Mouse (Mus musculus) limb, embryonic 12.5 days (tissue): ENCODE measurements around the gene Foxn3. TPM values are rescaled to one million over a fixed set of nuclear protein-coding genes. Genes with fewer than 3 reads are reported as not detected.
A peak's percentile ranks its signal among the peaks of the same experiment; 100 is the strongest.

Experiments used
- ATAC-seq: fragments of 200-750 bp; cut with Nextera tagmentation; 2 replicates; pipeline ENCODE4 v1.8.0; 2017; ENCODE audit warnings: low read depth, moderate TSS enrichment; ENCODE audit not compliant: insufficient number of reproducible peaks, insufficient read depth, low FRiP score, low TSS enrichment
- H3K27ac ChIP-seq: fragments of 300-500 bp; sonication (generic); 2 replicates; pipeline ENCODE4 v1.5.1; 2016; ENCODE audit warnings: mild to moderate bottlenecking, moderate library complexity
- H3K27me3 ChIP-seq: fragments of 300-500 bp; sonication (generic); 2 replicates; pipeline ENCODE4 v1.6.1; 2016; ENCODE audit warnings: mild to moderate bottlenecking, moderate library complexity
- H3K36me3 ChIP-seq: fragments of 300-500 bp; sonication (generic); 2 replicates; pipeline ENCODE4 v1.6.1; 2016; ENCODE audit warnings: mild to moderate bottlenecking, moderate library complexity
- H3K4me1 ChIP-seq: fragments of 300-500 bp; sonication (generic); replicated peaks from 2 replicates; pipeline ENCODE4 v1.6.1; 2016
- H3K4me2 ChIP-seq: fragments of 300-500 bp; sonication (generic); 2 replicates; pipeline ENCODE4 v1.6.1; 2016; ENCODE audit warnings: mild to moderate bottlenecking, moderate library complexity
- H3K4me3 ChIP-seq: fragments of 300-500 bp; sonication (generic); replicated peaks from 2 replicates; pipeline ENCODE4 v1.5.1; 2016; ENCODE audit warnings: mild to moderate bottlenecking
- H3K9ac ChIP-seq: fragments of 300-500 bp; sonication (generic); replicated peaks from 2 replicates; pipeline ENCODE4 v1.6.1; 2016; ENCODE audit warnings: mild to moderate bottlenecking, moderate library complexity
- H3K9me3 ChIP-seq: fragments of 300-500 bp; sonication (generic); 2 replicates; pipeline ENCODE4 v1.6.1; 2016; ENCODE audit warnings: mild to moderate bottlenecking, moderate library complexity
- WGBS: fragments of 180-500 bp; shearing (Covaris S2); methylation state at CpG from one replicate; pipeline ENCODE4 v1.1.7; 2016; 5-methylcytosine and 5-hydroxymethylcytosine counted together
- polyA plus RNA-seq: library from polyadenylated mRNA; unstranded; fragments of >200 nt; fragmentation: Nextera tagmentation; extraction: Ambion mirVana; gene quantifications from 2 replicates; pipeline ENCODE4 v1.2.1, GENCODE M21; 2016

Gene Foxn3
- polyA plus RNA-seq, 1 experiment from 2014 or later, result 115 TPM

DNA sequence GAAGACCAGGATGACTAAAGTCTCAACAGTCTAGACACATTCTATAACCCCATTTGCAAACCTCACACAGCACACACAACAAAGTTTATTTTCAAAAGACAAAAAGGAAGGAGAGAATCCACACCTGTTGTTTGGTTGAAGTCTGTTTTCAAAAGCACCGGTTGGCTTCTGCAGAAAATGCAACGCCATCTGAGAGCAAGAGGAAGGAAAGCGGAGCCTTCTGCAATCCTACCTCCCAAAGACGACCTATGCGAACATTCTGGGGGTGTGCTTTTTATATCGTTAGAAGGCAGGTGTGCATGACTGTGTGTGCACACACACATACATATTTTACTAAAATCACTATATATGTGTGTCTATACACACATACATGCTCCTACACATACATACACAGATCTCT is 397.3 kb downstream of the Foxn3 start:
- Histone ChIP-seq H3K9me3 (no peaks in the 10 kb centered on the region), H3K4me3 (no peak overlapping the region), H3K27ac (no peak overlapping the region), H3K27me3 (no peaks in the 10 kb centered on the region), H3K9ac (no peak overlapping the region), H3K4me1 (0 out of 2 replicates have a peak, but pooled peaks cover 4% of the 10 kb centered on the region), H3K4me2 (no peak overlapping the region), H3K36me3 (no peaks in the 10 kb centered on the region)
- 89% methylated on average over 6 of the region's 6 CpGs for WGBS
- no peak for ATAC-seq

- WGBS, result 74% methylated on average over 9 of the region's 9 CpGs
- Histone ChIP-seq H3K36me3 (no peaks in the 10 kb centered on the region), H3K4me3 (no peak overlapping the region), H3K27ac (no peak overlapping the region), H3K9me3 (peaks cover 1% of the 10 kb centered on the region; the same call in 1 of the 2 replicates), H3K9ac (no peak overlapping the region), H3K4me1 (no peaks in the 10 kb centered on the region), H3K4me2 (no peak overlapping the region), H3K27me3 (no peaks in the 10 kb centered on the region)
- no peak for ATAC-seq
Measured at GRCm38 (mm10) chr12:99163342-99163682, 400.1 kb downstream of the Foxn3 start.

DNA sequence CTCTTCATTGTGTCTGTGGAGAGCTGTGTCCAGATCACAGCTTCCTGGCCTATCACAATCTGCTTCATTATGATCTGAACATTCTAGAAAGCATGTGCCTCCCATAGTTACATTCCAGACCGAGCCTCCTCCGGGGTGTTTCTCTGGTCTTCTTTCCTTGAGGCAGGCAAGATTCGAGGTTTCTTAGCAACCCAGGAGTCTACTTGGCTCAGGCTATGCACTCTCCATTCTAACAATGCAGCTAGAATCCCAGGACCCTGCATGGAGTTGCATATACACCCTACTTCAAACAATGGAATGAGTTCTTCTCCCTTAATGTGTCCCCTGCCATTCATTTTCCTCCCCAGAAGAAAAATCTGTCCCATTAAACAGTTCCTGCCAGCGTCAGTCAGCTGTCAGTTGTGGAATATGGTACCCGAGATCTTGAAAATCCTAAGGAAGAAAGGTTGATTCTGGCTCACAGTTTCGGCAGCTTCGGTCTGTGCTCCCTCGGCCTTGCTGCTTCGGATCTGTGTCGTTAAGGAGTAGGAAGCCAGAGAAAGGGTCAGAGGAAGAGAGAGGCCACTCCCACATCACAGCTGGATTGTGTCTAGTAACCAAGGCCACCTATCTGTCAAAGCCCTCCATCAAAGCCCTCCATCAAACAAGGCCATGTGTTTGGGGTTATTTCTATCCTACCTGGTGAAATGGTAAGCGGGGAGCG is 400.6 kb downstream of the Foxn3 start:
- H3K27ac ChIP-seq, result no peak overlapping the region
- H3K9me3 ChIP-seq, result peaks cover 5% of the 10 kb centered on the region; the same call in 1 of the 2 replicates
- H3K36me3 ChIP-seq, result no peaks in the 10 kb centered on the region
- H3K27me3 ChIP-seq, result no peaks in the 10 kb centered on the region
- no peak overlapping the region for H3K9ac ChIP-seq
- 77% methylated on average over 12 of the region's 12 CpGs for WGBS
- no peaks in the 10 kb centered on the region for H3K4me1 ChIP-seq
- H3K4me3 ChIP-seq, result no peak overlapping the region
- no peak overlapping the region for H3K4me2 ChIP-seq
- no peak for ATAC-seq

GRCm38 (mm10) chr12:99162188-99162587 is 401.2 kb downstream of the Foxn3 start:
- Histone ChIP-seq H3K4me2 (no peak overlapping the region), H3K27ac (no peak overlapping the region), H3K4me1 (no peaks in the 10 kb centered on the region), H3K9me3 (peaks cover 5% of the 10 kb centered on the region; the same call in 1 of the 2 replicates), H3K4me3 (no peak overlapping the region), H3K36me3 (no peaks in the 10 kb centered on the region), H3K9ac (no peak overlapping the region), H3K27me3 (no peaks in the 10 kb centered on the region)
- 81% methylated on average over 10 of the region's 10 CpGs for WGBS
- ATAC-seq, result no peak

GRCm38 (mm10) chr12:99160061-99160460 is 403.3 kb downstream of the Foxn3 start:
- ATAC-seq, result no peak
- no peaks in the 10 kb centered on the region for H3K36me3 ChIP-seq
- no peaks in the 10 kb centered on the region for H3K27me3 ChIP-seq
- no peak overlapping the region for H3K4me2 ChIP-seq
- no peak overlapping the region for H3K9ac ChIP-seq
- WGBS, result 72% methylated on average over 8 of the region's 8 CpGs
- H3K27ac ChIP-seq, result no peak overlapping the region
- H3K4me3 ChIP-seq, result no peak overlapping the region
- no peaks in the 10 kb centered on the region for H3K4me1 ChIP-seq
- H3K9me3 ChIP-seq, result peaks cover 5% of the 10 kb centered on the region; the same call in 1 of the 2 replicates

DNA sequence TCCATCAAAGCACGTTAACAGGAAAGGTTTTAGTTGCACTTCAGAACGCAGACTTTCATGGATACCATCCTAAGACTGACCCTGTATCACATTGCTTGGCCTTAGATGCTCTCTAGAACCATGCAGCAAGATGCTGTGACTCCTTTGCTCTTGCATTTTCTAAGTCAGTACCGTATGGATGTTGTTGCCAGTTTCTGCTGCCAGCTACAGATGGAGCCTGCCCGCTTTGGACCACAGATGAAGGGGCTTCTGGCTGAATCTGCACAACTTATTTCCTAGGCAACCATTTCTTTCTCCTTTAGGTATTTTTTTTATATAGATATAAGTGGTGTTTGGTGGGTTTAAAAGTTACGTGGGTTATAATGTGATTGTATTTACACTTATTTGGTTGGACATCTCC is 407.5 kb downstream of the Foxn3 start:
- Histone ChIP-seq H3K9ac (no peak overlapping the region), H3K4me3 (no peak overlapping the region), H3K27me3 (no peaks in the 10 kb centered on the region; the same call in 1 of the 2 replicates), H3K27ac (no peak overlapping the region), H3K4me2 (no peak overlapping the region), H3K36me3 (no peaks in the 10 kb centered on the region), H3K9me3 (peaks cover 5% of the 10 kb centered on the region; the same call in 1 of the 2 replicates), H3K4me1 (peaks cover 15% of the 10 kb centered on the region)
- no peak for ATAC-seq
- WGBS, result 90% methylated on average over 5 of the region's 5 CpGs

- 0 out of 2 replicates have a peak overlapping the region, but pooled peaks have one; percentile 35 for H3K27ac ChIP-seq
Measured at GRCm38 (mm10) chr12:99154230-99154629, 409.2 kb downstream of the Foxn3 start.

DNA sequence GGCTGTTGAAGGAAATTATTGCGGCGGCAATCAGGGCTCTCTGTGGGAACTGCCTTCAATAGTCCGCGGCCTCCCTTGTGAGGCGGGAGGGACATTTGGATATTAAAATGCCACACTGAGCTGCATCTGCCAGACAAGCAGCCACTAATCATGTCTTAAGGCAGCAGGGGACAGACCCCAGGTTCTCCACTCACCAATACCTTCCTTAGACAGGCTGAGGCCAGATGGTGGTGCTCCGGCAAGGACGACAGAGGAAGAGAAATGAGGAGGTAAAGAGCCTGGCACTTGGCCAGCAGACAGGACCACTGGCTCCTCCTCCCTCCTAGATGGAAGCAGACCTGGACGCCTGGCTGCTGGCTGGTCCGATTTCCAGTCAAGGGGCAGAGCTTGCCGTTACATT is 409.7 kb downstream of the Foxn3 start:
- Histone ChIP-seq H3K36me3 (no peaks in the 10 kb centered on the region), H3K4me2 (peak overlapping the region; percentile 42), H3K9me3 (peaks cover 10% of the 10 kb centered on the region; the same call in 1 of the 2 replicates), H3K27ac (0 out of 2 replicates have a peak overlapping the region, but pooled peaks have one; percentile 35), H3K27me3 (no peaks in the 10 kb centered on the region; the same call in 1 of the 2 replicates), H3K9ac (no peak overlapping the region), H3K4me3 (peak overlapping the region; percentile 6; the same call in 1 of the 2 replicates), H3K4me1 (peaks cover 15% of the 10 kb centered on the region)
- 27% methylated on average over 10 of the region's 10 CpGs for WGBS
- no peak for ATAC-seq

More at GRCm38 (mm10) chr12:99154230-99154629, 409.2 kb downstream of the Foxn3 start:
- Histone ChIP-seq H3K9ac (no peak overlapping the region), H3K4me1 (peaks cover 15% of the 10 kb centered on the region), H3K4me2 (peak overlapping the region; percentile 42), H3K9me3 (peaks cover 10% of the 10 kb centered on the region; the same call in 1 of the 2 replicates), H3K27me3 (no peaks in the 10 kb centered on the region; the same call in 1 of the 2 replicates), H3K36me3 (no peaks in the 10 kb centered on the region), H3K4me3 (no peak overlapping the region)
- ATAC-seq, result no peak
- 73% methylated on average over 7 of the region's 7 CpGs for WGBS

DNA sequence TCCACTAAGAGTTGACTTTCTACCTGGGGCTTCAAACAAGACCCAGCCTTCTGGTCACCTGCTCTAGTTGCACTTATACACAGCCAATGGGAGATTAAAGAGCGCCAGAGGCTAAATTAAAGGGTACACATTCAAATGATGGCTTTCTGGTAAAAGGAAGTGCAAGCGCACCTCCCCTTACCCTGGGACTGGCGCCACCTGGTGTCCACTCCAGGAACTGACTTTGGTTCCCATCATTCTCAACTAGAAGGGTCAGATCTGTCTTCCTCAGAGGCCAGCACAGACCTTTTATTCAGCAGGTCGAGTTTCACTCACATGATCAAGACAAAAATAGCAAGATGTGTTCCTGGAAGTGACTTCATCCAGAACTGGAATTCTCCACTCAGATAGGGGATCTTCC is 413.3 kb downstream of the Foxn3 start:
- Histone ChIP-seq H3K36me3 (no peaks in the 10 kb centered on the region), H3K4me3 (no peak overlapping the region), H3K27me3 (no peaks in the 10 kb centered on the region; the same call in 1 of the 2 replicates), H3K27ac (no peak overlapping the region), H3K9me3 (peaks cover 5% of the 10 kb centered on the region; the same call in 1 of the 2 replicates), H3K4me1 (peaks cover 15% of the 10 kb centered on the region), H3K9ac (no peak overlapping the region), H3K4me2 (no peak overlapping the region)
- ATAC-seq, result no peak
- WGBS, result 45% methylated on average over 4 of the region's 4 CpGs

- H3K4me1 ChIP-seq, result peaks cover 11% of the 10 kb centered on the region
- no peak overlapping the region for H3K4me2 ChIP-seq
- H3K27me3 ChIP-seq, result no peaks in the 10 kb centered on the region; the same call in 1 of the 2 replicates
- H3K27ac ChIP-seq, result no peak overlapping the region
- no peak overlapping the region for H3K4me3 ChIP-seq
- peaks cover 5% of the 10 kb centered on the region; the same call in 1 of the 2 replicates for H3K9me3 ChIP-seq
- no peak overlapping the region for H3K9ac ChIP-seq
- 93% methylated on average over 6 of the region's 6 CpGs for WGBS
- ATAC-seq, result no peak
- H3K36me3 ChIP-seq, result no peaks in the 10 kb centered on the region
Measured at GRCm38 (mm10) chr12:99149193-99149592, 414.2 kb downstream of the Foxn3 start.
